Mouse (Mus musculus) common myeloid progenitor, adult 5-6 weeks (primary cell): ENCODE results near the gene Ctsm. TPM values are rescaled to one million over a fixed set of nuclear protein-coding genes. Genes with fewer than 3 reads are reported as not detected.
"Not testable (repeated sequence)": the region's sequence is repeated elsewhere in the genome, so short reads cannot be mapped to it uniquely, and the experiment has no call there.

Experiments used
- ATAC-seq: replicated peaks from 2 replicates; pipeline ENCODE4 v1.8.0; 2016; ENCODE audit warnings: low read depth, mild to moderate bottlenecking, moderate TSS enrichment, inconsistent platforms; ENCODE audit not compliant: poor library complexity, severe bottlenecking
- total RNA-seq: library from RNA; stranded (forward); fragments of 200-1000, 187-1606 nt; gene quantifications from 2 replicates; pipeline ENCODE4 v1.2.3, GENCODE M21; 2017

Ctsm gene
- total RNA-seq = not detected in 2 replicates

- ATAC-seq = no peak
Observed at GRCm38 (mm10) chr13:61541631-61542030, at the start of gene Ctsm. Gene Ctsm (minus strand): TSS chr13:61541839.

GRCm38 (mm10) chr13:61570027-61570426 is 28.4 kb upstream of the Ctsm start, which contains the start of gene Cts3:
Gene Cts3 (minus strand): TSS chr13:61570127.
- no peak for ATAC-seq

- ATAC-seq = not testable (repeated sequence)
Observed at GRCm38 (mm10) chr13:61568074-61568473, 26.4 kb upstream of the Ctsm start, which contains the start of gene Gm49352. Gene Gm49352 (minus strand): TSS chr13:61568174.

Other genes starting within 250 kb of the Ctsm start
- not detected in 2 replicates for gene Cts7, start 183.6 kb downstream of the Ctsm start, total RNA-seq
- gene Gm49352, start 26.3 kb upstream of the Ctsm start, total RNA-seq = not detected in 2 replicates
- not detected in 2 replicates for gene Cts3, start 28.3 kb upstream of the Ctsm start, total RNA-seq